Mouse (Mus musculus): ENCODE data around the gene Zmynd11.
"Not testable (repeated sequence)": the region's sequence is repeated elsewhere in the genome, so short reads cannot be mapped to it uniquely, and the experiment has no call there.

Zmynd11 gene

DNA sequence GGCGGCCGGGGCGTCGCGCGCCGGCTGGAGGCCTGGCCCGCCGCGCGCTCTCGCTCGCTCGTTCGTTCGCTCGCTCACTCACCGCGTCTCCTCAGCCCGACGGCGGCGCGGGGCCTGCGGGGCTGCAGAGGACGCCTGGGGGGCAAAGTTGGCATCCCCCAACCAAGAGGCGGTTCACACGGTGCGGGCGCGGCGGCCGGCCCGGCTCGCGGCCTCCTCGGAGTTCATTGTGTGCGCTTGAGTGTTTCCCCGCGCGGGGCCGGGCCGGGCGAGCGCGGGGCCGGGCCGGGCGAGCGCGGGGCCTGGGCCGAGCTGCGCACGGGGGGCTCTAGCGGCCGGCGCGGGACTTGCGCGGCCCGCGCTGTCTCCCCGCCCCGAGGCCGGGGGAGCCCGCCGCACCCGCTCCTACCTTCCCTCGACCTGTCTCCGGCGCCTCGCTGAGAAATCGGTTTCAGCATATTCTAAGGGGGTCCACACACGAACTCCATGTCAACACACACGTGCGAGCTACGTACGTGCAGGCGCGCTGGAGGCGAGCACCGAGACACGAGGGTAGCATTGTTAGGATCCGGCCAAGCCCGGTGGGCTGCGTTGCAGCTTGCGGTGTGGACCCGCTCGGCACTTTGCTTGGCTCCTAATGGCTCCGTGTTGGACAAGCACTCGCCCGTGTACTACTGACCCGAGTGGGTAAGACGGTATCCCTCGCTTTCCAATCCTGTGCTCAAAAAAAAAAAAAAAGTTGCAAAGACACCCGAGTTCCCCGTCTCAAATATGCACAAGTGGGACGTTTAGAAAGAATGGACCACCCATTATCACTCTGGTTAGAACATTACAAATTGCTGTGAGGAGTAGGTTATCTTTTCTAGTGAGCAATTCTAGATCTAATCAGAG is at the start of gene Zmynd11:
Gene Zmynd11 (minus strand): TSS at position 685 of the 891 bp plus-strand sequence.
- peak; percentile 79 for DNase-seq

DNA sequence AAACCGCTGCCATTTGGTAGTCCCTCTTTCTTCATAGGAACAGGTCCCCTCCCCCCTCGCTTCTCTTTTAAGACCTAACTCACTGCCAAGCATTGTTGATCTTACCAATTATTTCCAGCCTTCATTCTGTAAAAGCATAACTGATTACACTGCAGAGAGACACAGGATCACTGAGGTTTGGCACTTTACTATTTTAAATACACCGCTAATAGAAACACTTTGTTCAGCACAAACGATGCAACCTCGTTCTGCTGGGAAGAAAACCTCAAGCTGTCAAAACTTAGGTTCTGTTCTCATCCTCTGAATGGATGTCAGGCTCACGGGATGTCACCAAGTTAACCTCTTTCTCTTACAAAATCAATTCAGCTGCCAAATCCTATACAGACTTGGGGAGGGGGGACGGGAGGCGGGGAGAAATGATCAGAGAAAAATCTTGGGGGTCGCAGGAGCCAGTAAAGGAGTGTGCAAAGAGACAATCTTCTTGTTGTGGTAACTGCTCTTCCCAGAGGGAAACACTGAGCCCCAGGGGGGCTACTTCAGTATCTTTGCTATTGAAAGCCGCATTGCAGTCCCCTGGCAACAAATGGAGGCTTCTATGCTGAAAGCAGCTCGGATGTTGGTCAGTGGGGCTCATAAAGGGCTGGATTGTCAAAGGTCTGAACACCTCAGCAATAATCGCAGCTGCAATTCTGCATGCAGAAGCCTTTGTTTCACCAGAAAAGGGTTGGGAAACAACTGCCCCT is 30.9 kb upstream of the Zmynd11 start:
- DNase-seq = peak; percentile 76

DNA sequence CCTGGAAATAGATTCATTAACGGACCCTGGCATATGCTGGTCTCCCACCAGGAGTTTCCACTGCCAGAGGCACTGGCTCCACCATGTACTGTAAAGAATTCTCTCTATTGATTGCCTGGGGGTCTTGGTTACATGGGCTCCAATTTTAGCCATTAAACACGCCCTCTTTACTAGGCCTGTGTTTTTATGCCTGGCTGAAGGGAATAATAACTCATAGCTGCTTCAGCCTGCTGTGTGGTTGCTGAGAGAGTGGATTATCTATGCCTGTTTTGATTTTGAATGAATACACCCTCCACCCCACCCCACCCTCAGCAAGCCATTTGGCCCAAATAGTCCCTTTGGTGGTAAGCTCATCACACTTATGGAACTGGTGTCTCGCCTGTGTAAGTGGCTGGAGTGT is 20.9 kb upstream of the Zmynd11 start:
- peak; percentile 57 for DNase-seq

DNA sequence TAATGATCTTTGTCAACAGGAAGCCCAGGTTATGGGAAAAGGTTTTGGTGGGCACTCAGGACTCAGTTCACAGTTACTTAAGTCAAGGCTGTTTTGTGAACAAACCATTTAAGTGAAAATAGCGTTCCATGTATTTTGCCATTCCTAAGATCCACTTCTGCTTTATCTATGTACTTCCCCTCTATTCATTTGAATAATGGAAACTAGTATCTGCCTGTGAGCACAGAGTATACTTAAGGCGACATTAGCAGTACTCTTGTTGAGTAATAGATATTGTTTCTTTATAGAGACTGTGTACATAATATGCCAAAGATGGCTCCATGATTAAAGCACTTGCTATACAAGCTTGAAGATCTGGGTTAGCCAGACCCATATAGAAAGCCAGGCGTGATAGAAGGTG is 18.6 kb upstream of the Zmynd11 start:
- no peak for DNase-seq

DNA sequence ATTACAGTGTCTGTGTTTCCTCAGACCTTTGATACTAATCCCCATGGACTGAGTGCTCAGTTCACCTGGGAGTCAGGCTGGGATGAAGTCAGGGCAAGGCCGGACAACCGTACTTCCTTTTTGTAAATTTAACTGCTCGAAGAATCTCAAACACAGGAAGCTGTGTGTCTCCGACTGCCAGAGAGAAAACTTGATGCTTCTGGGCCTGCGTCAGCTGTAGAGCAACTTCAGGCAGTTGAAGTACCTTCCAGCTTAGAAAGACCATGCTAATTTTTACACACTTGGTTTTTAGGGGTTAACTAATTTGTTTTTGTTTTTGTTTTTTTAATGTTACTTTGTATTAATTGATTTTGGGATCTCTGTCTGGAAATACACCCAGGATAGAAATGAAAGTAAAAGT is 10.8 kb upstream of the Zmynd11 start:
- no peak for DNase-seq

DNA sequence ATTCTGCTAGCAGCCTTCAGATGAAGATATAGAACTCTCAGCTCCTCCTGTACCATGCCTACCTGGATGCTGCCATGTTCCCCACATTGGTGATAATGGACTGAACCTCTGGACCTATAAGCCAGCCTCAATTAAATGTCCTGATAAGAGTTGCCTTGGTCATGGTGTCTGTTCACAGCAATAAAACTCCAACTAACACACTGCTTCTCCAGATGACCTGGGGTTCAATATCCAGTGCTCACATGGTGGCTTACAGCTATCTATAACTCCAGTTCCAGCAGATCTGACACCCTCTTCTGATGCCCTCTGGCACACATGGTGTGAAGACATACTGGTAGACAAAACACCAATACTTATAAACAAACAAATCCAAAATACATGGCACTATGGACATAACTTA is 8.9 kb upstream of the Zmynd11 start:
- DNase-seq = no peak

DNA sequence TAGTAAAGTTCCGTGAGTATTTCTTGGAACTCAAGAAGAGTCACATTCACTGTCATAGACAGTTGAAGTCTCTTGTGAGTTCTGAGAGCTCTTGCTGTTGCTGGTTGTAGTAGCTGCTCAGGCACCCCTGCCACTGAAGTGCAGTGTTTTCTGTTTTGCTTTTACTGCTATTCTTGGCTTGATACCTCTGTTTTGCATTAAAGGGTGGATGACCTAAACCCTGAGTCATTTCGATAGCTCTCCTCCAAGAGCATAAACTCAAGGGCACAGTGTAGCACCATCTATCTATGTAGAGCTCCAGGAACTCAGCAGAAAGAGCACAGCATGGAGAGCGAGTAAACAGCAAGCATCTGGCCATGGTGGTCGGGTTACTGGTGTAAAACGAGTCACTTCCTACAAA is 2.1 kb upstream of the Zmynd11 start:
- DNase-seq = no peak

DNA sequence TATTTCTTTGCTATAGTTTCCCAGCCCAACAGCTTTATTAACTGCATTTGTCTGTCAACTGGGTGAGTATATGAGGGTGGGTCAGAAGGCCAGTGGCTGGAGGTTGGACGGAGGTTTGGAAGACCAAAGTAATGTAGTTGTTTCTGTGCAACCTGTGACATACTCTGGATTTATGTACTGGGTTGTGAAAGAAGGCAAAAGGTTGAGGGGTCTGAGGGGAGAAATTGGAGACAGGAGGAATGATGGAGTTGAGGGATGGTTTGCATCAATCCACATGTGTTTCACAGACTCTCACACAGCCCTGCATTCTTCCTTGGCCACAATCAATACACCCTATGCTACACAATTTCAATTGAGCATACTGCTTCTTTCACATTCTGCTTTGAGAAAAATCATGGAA is 1.4 kb upstream of the Zmynd11 start:
- DNase-seq = no peak

DNA sequence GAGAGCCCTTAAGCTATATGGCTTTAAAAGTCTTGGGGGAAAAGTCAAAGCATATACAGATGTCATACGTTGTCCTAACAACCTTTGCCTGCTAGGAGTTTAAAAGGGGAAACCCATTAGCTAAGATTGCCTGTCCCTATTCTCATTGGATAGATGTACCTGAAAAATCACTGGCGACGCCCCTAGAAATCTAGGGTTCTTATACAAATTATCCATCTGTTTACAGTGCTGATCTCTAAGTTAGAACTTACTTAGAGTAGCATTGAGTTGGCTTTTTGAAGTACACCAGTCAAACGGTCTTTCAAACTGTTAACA is 364 bp upstream of the Zmynd11 start:
- DNase-seq = peak; percentile 26

DNA sequence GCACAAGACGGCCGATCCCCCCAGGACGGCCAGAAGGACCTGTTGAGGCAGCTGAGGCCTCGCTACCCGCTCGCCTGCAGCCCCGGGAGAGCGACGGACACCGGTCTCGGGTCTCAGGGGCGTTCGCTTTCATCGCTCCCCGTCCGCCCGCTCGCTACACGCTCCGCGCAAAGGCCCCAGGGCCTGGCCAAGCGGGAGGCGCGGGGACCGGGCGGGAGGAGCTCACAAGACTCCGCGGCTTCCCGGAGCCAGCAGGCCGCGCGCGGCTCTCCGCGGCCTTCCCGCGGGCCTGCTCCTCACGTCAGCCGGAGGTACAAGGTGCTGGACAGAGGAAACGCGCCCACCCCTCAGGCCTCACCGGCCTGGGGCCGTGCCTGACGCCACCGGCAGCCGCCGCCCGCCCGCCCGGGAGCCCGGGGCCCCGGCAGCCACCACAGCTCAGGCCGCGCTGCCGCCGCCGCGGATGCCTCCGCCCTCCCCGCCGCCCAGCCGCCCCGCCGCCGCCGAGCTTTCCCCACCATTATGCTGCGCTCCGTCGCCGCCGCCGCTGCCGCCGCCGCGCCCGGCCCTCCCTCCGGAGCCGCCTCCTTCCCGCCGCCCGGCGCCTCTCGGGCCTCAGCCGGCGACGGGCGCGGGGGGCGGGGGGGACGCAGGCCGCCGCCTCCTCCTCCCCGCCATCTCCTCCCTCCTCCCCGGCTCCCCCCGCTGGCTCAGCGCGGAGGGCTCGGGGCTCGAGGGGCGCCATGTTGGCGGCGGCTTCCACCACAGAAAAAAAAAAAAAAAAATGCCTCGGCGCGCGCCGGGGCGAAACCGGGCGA is 1.1 kb downstream of the Zmynd11 start:
- DNase-seq = peak; percentile 88

DNA sequence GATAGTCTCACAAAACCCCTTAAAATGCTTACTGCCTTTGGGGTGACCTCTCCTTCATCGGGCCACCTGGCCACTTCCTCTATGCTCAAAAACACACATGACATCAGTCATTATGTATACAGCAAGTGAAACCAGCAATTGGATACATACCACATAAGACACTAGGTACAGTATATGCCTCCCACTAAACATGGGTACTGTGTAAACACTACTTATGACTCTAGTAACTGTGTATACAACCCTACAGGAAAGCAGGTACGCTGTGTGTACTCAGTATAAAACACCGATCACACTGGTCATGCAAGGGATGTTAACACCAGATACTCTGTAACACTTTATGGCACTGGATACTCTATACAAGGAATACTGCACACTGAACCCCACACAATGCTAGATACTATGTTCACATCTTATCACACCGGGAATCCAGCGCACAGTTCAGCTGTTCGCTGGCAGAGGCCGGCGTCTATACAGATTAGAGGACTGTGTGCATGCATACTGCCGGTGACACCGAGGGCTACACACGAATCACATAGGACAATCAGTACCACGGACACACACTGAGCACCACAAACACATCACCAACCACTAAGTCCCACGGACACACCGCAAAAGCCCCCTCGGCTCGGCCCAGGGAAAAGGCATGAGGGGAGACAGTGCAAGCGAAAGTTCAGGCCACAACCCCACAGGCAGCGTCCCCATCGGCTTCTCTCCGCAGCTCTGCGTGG is 1.9 kb downstream of the Zmynd11 start:
- DNase-seq = no peak

DNA sequence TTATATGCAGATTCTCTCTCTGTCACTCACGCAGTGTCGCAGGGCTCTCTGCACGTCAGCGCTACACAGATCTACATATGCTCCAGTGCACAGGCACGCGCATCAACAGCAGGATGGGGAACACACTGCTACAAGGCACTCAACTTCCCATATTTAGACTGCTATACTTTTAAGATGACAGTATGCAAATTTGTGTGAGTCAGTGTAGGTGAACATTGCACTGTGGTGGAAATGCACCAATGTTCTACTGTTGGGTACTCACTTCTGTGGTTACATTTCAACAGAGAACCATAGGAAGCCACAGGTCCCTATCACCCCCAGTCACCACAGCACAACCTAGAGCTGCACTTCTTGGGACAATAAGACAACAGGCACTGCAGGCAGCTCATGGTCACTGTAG is 5.1 kb downstream of the Zmynd11 start:
- DNase-seq = peak; percentile 73

DNA sequence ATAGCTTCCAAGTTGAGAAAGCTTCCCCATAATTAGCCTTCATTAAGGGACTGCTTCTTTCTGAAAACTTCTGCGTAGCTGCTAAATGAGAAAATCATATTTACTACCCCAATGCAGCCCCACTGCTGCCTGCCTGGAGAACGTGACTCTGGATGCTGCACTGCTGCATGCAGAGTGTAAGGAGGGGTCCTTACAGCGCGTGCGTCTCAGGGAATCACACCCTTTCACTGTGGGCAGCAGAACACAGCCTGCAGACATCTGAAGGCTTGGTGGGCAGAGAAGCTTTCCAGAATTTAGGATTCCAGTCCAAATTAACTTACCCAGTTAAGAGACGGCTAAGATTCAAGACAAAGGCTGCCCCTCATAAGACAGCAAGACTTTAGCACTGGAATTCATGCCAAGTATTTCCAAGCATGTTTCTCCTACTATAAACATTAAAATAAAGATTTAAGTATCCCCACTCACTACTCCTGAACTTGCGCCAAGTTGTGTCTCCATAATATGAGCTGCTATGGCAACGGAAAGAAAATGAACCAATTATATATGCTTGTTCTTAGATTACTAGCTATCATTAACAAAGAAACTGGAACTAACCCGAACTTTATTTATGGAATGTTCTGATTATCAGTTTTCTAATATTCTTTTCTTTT is 7.2 kb downstream of the Zmynd11 start:
- DNase-seq = peak; percentile 11

DNA sequence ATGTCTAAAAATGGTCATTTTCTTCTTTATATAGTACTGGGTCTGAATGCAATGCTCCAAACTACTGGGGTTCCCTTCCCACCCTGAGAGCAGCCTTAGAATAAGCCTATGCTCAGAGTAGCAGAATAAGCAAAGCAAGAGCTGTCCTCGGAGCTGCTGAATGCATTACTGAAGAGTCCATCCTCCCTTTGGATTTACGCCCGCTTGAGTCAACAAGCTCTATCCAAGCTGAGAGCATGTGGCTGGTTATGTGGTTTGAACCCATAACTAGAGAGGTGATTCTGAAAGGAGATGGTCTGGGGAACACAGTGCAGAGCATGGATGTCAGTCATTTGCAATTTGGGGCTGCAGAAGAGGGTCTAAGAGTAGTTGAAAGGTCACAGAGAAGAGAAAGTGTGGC is 11.4 kb downstream of the Zmynd11 start:
- no peak for DNase-seq

DNA sequence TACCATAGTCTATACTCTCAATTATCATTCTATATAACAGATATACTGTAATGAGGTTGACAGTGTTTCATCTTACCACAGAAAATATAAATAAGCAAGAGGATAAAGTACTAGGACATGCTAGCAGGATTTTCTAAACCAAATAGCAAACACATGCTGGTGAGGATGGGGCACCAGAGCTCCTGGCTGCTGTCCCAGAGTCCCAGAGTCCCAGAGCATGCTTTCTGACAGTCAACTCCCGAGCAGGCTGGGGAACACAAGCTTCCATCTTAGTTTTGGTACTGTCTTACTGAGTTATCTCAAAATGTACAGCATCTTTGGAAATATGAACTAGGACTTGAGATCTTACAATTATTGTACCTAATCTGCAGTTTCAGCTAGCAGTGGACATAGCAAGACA is 14.8 kb downstream of the Zmynd11 start:
- DNase-seq = no peak

DNA sequence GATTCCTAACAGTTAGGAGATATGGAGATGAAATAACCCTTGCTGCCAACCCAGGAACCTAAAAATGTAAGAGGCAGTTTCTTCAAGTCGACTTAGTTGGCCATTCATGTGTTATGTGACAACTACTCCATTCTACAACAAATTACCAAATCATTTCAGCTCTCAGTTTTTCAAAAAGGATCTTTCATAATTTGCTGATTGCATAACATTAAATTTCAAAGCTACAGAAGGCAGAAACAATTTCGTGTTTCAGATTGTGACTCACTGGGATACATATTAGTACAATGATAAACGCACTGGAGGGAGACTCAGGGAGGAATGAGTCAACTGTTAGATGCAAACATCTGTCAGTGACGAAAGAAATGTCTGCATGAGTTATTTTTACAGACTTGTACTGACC is 15.3 kb downstream of the Zmynd11 start:
- DNase-seq = no peak

DNA sequence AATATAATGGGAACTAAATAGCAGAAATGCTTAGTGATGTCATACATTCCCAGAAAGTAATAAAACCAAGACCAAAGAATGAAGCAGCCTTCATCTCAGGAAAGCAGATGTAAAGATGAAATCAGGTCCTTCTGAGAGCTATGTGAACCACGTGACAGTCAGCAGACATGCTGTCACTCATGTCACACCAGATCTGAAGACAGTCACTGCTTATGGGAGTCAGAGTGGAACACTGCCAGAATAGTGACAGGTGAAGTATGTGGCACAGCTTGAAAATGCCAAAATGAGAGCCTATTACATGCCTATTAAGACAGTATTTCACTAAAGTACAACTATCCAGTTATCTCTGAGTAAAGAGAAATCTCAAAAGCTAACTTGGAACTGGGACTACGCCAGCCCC is 26.9 kb downstream of the Zmynd11 start:
- no peak for DNase-seq

DNA sequence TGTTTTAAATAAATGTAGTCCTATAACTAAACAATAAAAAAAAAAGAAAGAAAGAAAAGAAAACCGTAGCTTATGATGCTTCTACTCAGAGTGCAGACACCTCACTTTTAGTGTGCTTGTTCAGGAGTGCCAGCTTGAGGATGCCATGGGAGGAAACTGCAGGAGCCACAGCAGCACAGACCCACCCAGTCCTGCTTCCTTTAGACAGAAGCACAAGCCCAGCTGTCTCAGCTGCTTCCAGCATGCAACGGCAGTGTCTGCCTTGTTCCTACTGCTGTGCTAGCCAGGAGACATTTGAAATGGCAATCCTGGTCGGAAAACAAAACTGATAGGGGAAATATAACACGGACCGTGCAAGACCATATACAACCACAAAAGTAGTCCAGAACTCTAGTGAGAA is 28.1 kb downstream of the Zmynd11 start:
- DNase-seq = no peak

DNA sequence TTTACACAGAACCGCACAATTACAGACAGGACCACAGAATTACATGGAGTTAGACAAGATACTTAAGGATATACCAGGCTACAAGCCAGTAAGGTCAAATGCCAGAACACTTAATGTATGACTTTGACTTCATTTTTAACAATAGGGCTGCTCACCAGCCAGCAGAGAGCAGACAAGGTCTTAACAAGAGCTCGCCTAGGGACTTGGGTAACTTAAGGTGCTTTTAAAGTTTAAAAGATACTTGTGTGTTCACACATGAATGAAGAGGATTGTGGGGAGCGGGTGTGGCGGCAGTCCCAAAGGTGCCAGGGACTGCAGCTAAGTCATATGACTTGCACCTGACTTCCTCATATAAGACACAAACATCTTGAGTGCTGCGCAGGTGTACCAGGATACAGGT is 32.9 kb downstream of the Zmynd11 start:
- not testable (repeated sequence) for DNase-seq

DNA sequence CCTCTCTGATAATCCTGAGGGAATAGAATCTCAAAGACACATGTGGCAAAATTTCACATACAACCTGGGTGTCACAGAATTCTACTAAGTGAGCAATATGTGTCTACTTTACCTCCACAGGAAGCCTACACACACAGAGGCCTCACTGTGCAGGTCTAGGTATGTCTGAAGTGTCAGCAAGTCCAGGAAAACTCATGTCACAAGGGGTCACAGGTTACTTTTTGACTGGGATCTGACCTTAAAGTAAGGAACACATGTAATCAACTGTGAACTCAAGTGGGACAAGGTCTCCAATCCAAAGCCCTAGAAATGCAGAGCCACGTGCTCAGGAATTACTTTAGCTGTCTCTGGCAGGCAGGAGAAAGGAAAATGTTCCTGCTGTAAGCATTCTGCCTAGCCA is 36.1 kb downstream of the Zmynd11 start:
- DNase-seq = no peak

DNA sequence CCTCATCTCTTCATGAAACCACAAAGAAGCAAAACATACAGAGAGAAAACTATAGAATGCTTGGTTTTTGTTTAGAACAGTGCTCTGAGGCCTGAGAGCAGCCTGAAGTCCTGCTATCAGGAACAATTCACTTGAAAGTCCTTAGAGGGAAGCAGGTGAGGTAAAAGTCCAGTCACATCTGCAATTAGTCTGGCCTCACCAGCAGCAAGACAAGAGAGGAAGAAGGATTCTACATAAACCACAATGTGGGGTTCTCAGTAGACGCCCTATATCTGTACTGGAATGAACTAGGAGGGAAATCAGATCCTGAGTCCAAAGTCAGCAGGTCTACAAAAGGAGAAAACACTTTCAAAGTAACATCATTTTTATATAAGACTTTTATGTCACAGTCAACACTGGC is 49.9 kb downstream of the Zmynd11 start:
- no peak for DNase-seq

DNA sequence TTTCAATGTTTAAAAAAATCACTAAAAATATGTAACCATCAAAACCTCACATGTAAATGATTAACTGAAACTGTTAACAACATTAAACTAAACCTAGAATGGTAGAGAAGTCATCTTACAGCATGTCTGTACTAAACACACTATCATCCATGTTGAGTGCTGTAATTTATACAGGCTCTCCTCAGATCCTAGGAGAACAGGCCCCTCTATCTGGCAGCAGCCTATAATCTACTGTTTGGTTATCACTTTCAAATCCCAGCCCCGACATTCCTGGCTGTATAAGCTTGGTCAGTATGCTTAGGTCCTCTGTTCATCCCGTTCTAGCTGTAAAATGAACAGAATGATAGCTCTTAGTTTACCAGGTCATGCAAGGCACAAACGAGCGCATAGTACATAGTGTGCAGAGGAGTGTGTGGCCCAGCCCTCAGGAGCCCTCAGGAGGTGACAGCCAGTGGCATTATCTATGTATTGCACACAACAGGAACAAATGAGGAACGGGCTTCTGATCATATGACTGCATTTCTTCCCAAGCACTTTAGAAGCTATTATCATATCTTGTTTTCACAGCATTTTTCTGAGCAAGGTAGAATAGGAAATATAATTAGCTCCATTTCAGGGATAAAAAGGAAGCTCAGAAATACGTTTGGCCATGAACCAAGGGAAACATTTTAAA is 51.5 kb downstream of the Zmynd11 start:
- no peak for DNase-seq

Measured in retina, postnatal 1 day (tissue).